Mouse (Mus musculus) cerebellum, adult 2 months (tissue): ENCODE measurements at regions not wholly inside any gene's neighbourhood (a gene's known extent, or its start where the extent isn't known, plus 50 kb on each side); places are given as distances from the start of the nearest gene placed in this dataset.

Experiments
- CTCF ChIP-seq: fragments of 200-500 bp; IDR thresholded peaks from 2 replicates; pipeline ENCODE4 v1.5.1; 2011; ENCODE audit warnings: low read depth, mild to moderate bottlenecking, control low read depth, low read length, moderate library complexity, borderline replicate concordance; ENCODE audit not compliant: insufficient read depth
- POLR2A ChIP-seq: fragments of 200-500 bp; IDR thresholded peaks from 2 replicates; pipeline ENCODE4 v1.6.1; 2011; ENCODE audit warnings: low read length, control low read depth, borderline replicate concordance; ENCODE audit not compliant: insufficient read depth

- TF ChIP-seq CTCF: no peak
- TF ChIP-seq POLR2A: no peak
Observed at GRCm38 (mm10) chr6:117652012-117652411, 189.0 kb upstream of the Zfp637 start.
